Mouse (Mus musculus): ENCODE measurements around the gene Pla2g16. TPM values are rescaled to one million over a fixed set of nuclear protein-coding genes. Genes with fewer than 3 reads are reported as not detected.

Gene Pla2g16
- polyA plus RNA-seq, 1 experiment from 2014 or later, result 24.6 TPM

DNA sequence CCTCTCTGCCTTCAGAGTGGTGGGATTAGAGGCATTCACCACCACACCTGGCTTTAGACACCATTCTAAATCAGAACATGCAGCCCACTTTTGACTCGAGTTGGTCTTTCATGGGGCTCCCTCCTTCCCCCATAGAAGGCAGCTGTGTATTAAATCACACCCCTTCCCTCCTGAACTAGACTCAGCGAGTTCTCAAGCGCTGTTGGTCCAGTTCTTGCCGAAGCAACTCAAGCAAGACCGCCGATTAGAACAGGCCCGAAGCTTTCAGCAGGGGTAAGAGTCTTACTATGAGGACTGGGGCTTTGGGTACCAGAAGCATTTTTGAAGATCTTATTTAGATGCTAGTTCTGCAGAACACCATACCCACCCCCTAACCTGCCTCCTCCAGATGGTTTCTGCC is 55.9 kb downstream of the Pla2g16 start:
- H3K36me3 ChIP-seq, result no peaks in the 10 kb centered on the region
- DNase-seq, result no peak
- 63% methylated on average over 7 of the region's 7 CpGs for WGBS (ENCODE audit: insufficient replicate concordance)
- H3K27me3 ChIP-seq, result peaks cover 39% of the 10 kb centered on the region
- H3K4me2 ChIP-seq, result no peak overlapping the region
- no peak overlapping the region for H3K4me3 ChIP-seq (replicated peaks)
- no peak overlapping the region for H3K27ac ChIP-seq
- no peaks in the 10 kb centered on the region for H3K9me3 ChIP-seq (replicated peaks)
- no peak for ATAC-seq (ENCODE audit: low read depth)
- peaks cover 9% of the 10 kb centered on the region for H3K4me1 ChIP-seq (replicated peaks)
- no peak overlapping the region for H3K9ac ChIP-seq

DNA sequence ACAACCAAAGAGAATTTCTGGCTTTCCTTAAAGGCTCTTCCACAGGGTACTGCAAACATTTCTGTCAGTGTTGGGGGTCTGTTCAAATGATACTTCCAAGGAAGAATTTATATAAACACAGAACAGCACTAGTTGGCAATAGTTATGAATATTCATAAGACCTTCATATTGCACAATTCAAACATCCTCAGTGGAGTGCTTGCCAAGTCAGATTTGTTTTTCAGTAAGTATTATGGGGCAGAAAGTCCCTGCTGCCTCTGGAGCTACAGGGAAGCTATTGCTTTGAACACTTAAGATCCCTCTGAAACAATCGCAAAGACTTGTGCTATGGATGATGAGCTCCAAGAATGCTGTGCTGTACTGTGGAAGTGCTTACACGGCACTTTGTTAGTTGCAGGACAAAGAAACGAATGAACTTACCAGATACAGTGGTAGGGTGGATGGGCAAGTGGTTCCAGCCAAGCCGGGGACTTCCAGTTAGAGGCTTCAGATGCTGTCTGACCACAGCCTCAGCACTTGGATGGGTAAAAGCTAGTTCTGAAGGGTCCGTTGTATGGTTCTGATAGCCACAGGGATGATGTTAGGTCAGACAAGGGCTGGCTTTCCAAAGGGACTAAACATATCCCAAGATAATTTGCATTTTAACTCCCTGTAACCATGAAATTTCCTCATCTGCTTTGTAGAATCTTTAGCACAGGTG is 59.1 kb downstream of the Pla2g16 start:
- Histone ChIP-seq H3K9me3 (replicated peaks) (no peaks in the 10 kb centered on the region), H3K4me1 (replicated peaks) (peaks cover 9% of the 10 kb centered on the region), H3K27me3 (peaks cover 26% of the 10 kb centered on the region), H3K36me3 (no peaks in the 10 kb centered on the region), H3K4me3 (replicated peaks) (no peak overlapping the region), H3K9ac (no peak overlapping the region), H3K4me2 (no peak overlapping the region), H3K27ac (no peak overlapping the region)
- ATAC-seq (ENCODE audit: low read depth) (no peak), DNase-seq (no peak)
- WGBS (ENCODE audit: insufficient replicate concordance), result 69% methylated on average over 5 of the region's 5 CpGs

DNA sequence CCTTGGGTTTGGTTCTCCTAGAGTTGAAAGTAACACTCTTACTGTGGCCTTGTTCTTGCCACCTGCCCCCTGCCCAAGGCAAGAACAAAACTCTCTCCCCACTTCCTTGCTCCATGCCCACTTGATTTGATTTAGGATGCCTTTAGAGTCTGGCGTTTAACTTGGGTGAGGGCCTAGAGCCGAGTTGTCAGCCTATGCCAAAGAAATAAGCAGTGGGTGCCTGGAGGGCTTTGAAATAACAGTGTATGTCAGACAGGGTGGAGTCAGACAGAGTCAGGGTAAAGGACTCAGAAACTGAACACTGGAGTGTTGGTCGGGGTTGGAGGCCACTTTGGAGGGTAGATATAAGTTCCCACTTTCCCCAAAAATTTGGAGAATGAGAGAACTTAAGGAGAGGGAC is 59.8 kb downstream of the Pla2g16 start:
- Histone ChIP-seq H3K4me1 (replicated peaks) (peaks cover 6% of the 10 kb centered on the region), H3K9ac (no peak overlapping the region), H3K27ac (no peak overlapping the region), H3K4me3 (replicated peaks) (no peak overlapping the region), H3K9me3 (replicated peaks) (no peaks in the 10 kb centered on the region), H3K36me3 (no peaks in the 10 kb centered on the region), H3K27me3 (peaks cover 19% of the 10 kb centered on the region), H3K4me2 (no peak overlapping the region)
- DNase-seq (no peak), ATAC-seq (ENCODE audit: low read depth) (no peak)
- WGBS (ENCODE audit: insufficient replicate concordance), result 52% methylated on average over 3 of the region's 3 CpGs

DNA sequence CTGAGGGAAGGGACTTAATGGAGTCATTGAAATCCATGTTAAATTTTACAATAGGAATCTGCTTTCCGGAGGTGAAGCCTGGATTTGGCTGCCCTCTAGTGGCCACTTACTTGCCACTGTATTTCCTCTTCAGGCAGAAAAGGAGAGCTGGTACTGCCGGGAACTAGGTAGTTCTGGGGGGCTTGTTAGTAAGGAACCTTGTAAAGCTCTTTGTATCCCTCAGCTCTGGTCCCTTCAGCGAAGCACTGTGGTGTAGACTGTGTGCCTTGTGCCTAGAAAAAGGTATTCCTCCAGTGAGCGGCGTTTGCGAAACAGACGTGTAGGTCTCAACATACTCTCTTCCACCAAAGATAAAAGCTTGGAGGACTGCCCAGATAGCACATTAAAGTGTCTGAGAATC is 60.4 kb downstream of the Pla2g16 start:
- ATAC-seq (ENCODE audit: low read depth) (no peak), DNase-seq (no peak)
- no peaks in the 10 kb centered on the region for H3K9me3 ChIP-seq (replicated peaks)
- no peak overlapping the region for H3K4me2 ChIP-seq
- no peaks in the 10 kb centered on the region for H3K36me3 ChIP-seq
- no peaks in the 10 kb centered on the region; the same call in 1 of the 2 replicates for H3K4me1 ChIP-seq (replicated peaks)
- no peak overlapping the region for H3K9ac ChIP-seq
- H3K27me3 ChIP-seq, result peaks cover 13% of the 10 kb centered on the region
- H3K4me3 ChIP-seq (replicated peaks), result no peak overlapping the region
- 35% methylated on average over 7 of the region's 7 CpGs for WGBS (ENCODE audit: insufficient replicate concordance)
- H3K27ac ChIP-seq, result no peak overlapping the region

DNA sequence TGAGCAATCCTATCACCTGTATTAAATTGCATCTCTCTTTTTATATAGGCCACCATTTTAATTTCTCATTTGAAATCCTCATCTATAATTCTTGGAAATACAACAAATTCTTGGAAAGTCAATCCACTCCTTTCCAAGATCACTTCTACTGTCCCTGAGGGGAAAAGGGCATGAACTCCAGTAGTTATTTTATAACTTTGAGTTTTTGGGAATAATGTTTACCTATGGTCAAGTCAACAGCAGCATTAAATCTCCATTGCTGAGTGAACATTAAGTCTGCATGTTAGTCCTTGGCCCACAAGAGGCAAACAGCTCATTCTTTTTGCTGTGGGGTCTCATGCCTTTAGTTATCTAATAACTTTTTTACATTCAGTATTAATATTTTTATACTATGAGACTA is 75.8 kb downstream of the Pla2g16 start:
- H3K27ac ChIP-seq, result no peak overlapping the region
- ATAC-seq (ENCODE audit: low read depth) (no peak), DNase-seq (no peak)
- H3K9ac ChIP-seq, result no peak overlapping the region
- H3K36me3 ChIP-seq, result no peaks in the 10 kb centered on the region
- no peaks in the 10 kb centered on the region for H3K9me3 ChIP-seq (replicated peaks)
- H3K4me1 ChIP-seq (replicated peaks), result no peaks in the 10 kb centered on the region
- H3K4me3 ChIP-seq (replicated peaks), result no peak overlapping the region
- H3K4me2 ChIP-seq, result no peak overlapping the region
- no peaks in the 10 kb centered on the region for H3K27me3 ChIP-seq

DNA sequence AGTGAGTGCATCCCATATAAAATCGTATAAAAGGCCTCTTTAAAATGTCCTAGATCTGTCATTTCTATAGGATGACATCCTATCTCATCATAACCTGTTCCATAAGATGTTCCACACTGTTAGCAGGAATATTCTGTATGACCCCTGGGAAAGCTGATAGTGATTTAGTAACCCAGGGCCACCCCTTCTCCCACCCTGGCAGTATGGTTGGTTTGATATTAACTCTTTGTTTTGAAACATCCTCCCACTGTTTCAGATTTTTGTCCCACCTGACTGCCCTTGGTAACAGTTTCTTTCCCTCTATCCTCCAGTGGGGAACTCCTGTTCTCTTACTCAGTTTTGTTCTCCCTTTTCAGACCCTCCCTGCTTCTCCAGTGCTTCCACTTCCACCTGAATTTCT is 76.5 kb downstream of the Pla2g16 start:
- no peaks in the 10 kb centered on the region for H3K4me1 ChIP-seq (replicated peaks)
- 40% methylated on average over 1 of the region's 1 CpGs for WGBS (ENCODE audit: insufficient replicate concordance)
- no peak overlapping the region for H3K4me3 ChIP-seq (replicated peaks)
- H3K27me3 ChIP-seq, result no peaks in the 10 kb centered on the region
- no peak overlapping the region for H3K9ac ChIP-seq
- no peak overlapping the region for H3K27ac ChIP-seq
- no peak overlapping the region for H3K4me2 ChIP-seq
- DNase-seq (no peak), ATAC-seq (ENCODE audit: low read depth) (no peak)
- no peaks in the 10 kb centered on the region for H3K36me3 ChIP-seq
- H3K9me3 ChIP-seq (replicated peaks), result no peaks in the 10 kb centered on the region

Other genes starting within 250 kb of the Pla2g16 start
- 17.7 and 21.0 TPM in 2 replicates for gene Mark2, start 215.6 kb upstream of the Pla2g16 start, polyA plus RNA-seq (2015; fragmentation: Nextera tagmentation; extraction: Ambion mirVana)
- gene Spindoc, start 174.5 kb upstream of the Pla2g16 start, polyA plus RNA-seq (2015; fragmentation: Nextera tagmentation; extraction: Ambion mirVana), result 3.7 and 4.7 TPM in 2 replicates
- gene 2700081O15Rik, start 139.8 kb upstream of the Pla2g16 start, polyA plus RNA-seq (2015; fragmentation: Nextera tagmentation; extraction: Ambion mirVana), result 0.93 and 1.00 TPM in 2 replicates
- 67.5 and 73.5 TPM in 2 replicates for gene Rtn3, start 74.2 kb upstream of the Pla2g16 start, polyA plus RNA-seq (2015; fragmentation: Nextera tagmentation; extraction: Ambion mirVana)
- gene Atl3, start 63.4 kb upstream of the Pla2g16 start, polyA plus RNA-seq (2015; fragmentation: Nextera tagmentation; extraction: Ambion mirVana), result 6.9 and 7.0 TPM in 2 replicates
- gene Lgals12, start 49.7 kb downstream of the Pla2g16 start, polyA plus RNA-seq (2015; fragmentation: Nextera tagmentation; extraction: Ambion mirVana), result not detected in 2 replicates
- gene Hrasls5, start 55.1 kb downstream of the Pla2g16 start, polyA plus RNA-seq (2015; fragmentation: Nextera tagmentation; extraction: Ambion mirVana), result not detected in 2 replicates
- not detected in 2 replicates for gene Slc22a19, start 153.9 kb downstream of the Pla2g16 start, polyA plus RNA-seq (2015; fragmentation: Nextera tagmentation; extraction: Ambion mirVana)
- gene Slc22a26, start 245.2 kb downstream of the Pla2g16 start, polyA plus RNA-seq (2015; fragmentation: Nextera tagmentation; extraction: Ambion mirVana), result not detected in 2 replicates